In genomic region chr19:6276426-6277421, GRCm38 (mm10) we compare ENCODE assay signal across 8 mouse cellular contexts. TPM values are rescaled to one million over a fixed set of nuclear protein-coding genes. Genes with fewer than 3 reads are reported as not detected.
DNase-seq lines count a peak whose midpoint lies in the region; ATAC-seq lines count a peak whose summit lies in the region.

TSS of gene Ehd1 (plus strand) at chr19:6276725.

- peak within 1 kb of the TSS; percentile 87 for H3K27ac ChIP-seq in hindbrain, embryonic 13.5 days

- H3K27me3 ChIP-seq in hindbrain, embryonic 13.5 days, result peaks cover 4% of the 10 kb centered on the region; the same call in 1 of the 2 replicates

- peak within 1 kb of the TSS; percentile 91 for H3K9ac ChIP-seq in hindbrain, embryonic 13.5 days

- WGBS in hindbrain, embryonic 13.5 days, result under 1% methylated on average over 86 of the region's 106 CpGs

- DNase-seq in NIH3T3 (ENCODE audit: low read depth), result peak; percentile 100
- peak; percentile 99 for DNase-seq in cerebellum, postnatal 10 days
- DNase-seq in frontal cortex, postnatal 14 days (ENCODE audit: low spot score in 2 of 2), result peak; percentile 94
- peak; percentile 93 to 94 for DNase-seq in layer of hippocampus, postnatal 25 days (ENCODE audit: extremely low spot score in 1 of 2, low spot score in 1 of 2)
- peak; percentile 98 for DNase-seq in lung, postnatal 25 days (ENCODE audit: low spot score)
- peak; percentile 99 for DNase-seq in retina, embryonic 14.5 days (ENCODE audit: low spot score)
- DNase-seq in thymus, postnatal 4 days, result peak; percentile 94

- H3K4me2 ChIP-seq in hindbrain, embryonic 13.5 days, result peak within 1 kb of the TSS; percentile 90

- H3K4me1 ChIP-seq in hindbrain, embryonic 13.5 days (replicated peaks), result peaks cover 48% of the 10 kb centered on the region

- peak within 1 kb of the TSS; percentile 79 for H3K4me3 ChIP-seq in hindbrain, embryonic 13.5 days

- H3K9me3 ChIP-seq in hindbrain, embryonic 13.5 days, result no peaks in the 10 kb centered on the region

- ATAC-seq in hindbrain, embryonic 13.5 days (ENCODE audit: low FRiP score), result peak; percentile 96

- H3K36me3 ChIP-seq in hindbrain, embryonic 13.5 days, result peaks cover 21% of the 10 kb centered on the region

RNA-seq across cellular contexts. Expression of gene Ehd1, which starts in this region (rescaled TPM):
- 86.8 and 96.4 TPM in 2 replicates for polyA plus RNA-seq in hindbrain, embryonic 13.5 days (2015; fragmentation: Nextera tagmentation; extraction: Ambion mirVana)
- total RNA-seq in layer of hippocampus, postnatal 25 days (2021), result 10 to 100 TPM; 84.9 to 88.6 TPM

Comparison
In these comparisons a context has a peak if more than half of its experiments do, and no peak if none do; other contexts are left out.
1. Peak in every context shown above with its lines: DNase-seq, ATAC-seq, H3K4me3 ChIP-seq and H3K27ac ChIP-seq.